Mouse (Mus musculus) limb, embryonic 15.5 days (tissue): ENCODE results near the gene Tecta. TPM values are rescaled to one million over a fixed set of nuclear protein-coding genes. Genes with fewer than 3 reads are reported as not detected.

ENCODE experiments used
- ATAC-seq: fragments of 200-750 bp; cut with Nextera tagmentation; 2 replicates; pipeline ENCODE4 v1.8.0; 2017; ENCODE audit warnings: low read depth, moderate TSS enrichment; ENCODE audit not compliant: insufficient number of reproducible peaks, low FRiP score, low TSS enrichment
- H3K27ac ChIP-seq: fragments of 300-500 bp; sonication (generic); 2 replicates; pipeline ENCODE4 v1.5.1; 2015; ENCODE audit warnings: moderate library complexity, mild to moderate bottlenecking, inconsistent platforms
- H3K27me3 ChIP-seq: fragments of 300-500 bp; sonication (generic); 2 replicates; pipeline ENCODE4 v1.6.1; 2015; ENCODE audit warnings: inconsistent platforms
- H3K36me3 ChIP-seq: fragments of 300-500 bp; sonication (generic); 2 replicates; pipeline ENCODE4 v1.6.1; 2015; ENCODE audit warnings: inconsistent platforms
- H3K4me1 ChIP-seq: fragments of 300-500 bp; sonication (generic); 2 replicates; pipeline ENCODE4 v1.6.1; 2015; ENCODE audit warnings: inconsistent platforms
- H3K4me2 ChIP-seq: fragments of 300-500 bp; sonication (generic); 2 replicates; pipeline ENCODE4 v1.6.1; 2015; ENCODE audit warnings: mild to moderate bottlenecking, inconsistent platforms
- H3K4me3 ChIP-seq: fragments of 300-500 bp; sonication (generic); 2 replicates; pipeline ENCODE4 v1.5.1; 2015; ENCODE audit warnings: mild to moderate bottlenecking, inconsistent platforms
- H3K9ac ChIP-seq: fragments of 300-500 bp; sonication (generic); 2 replicates; pipeline ENCODE4 v1.6.1; 2015; ENCODE audit warnings: inconsistent platforms
- H3K9me3 ChIP-seq: fragments of 300-500 bp; sonication (generic); 2 replicates; pipeline ENCODE4 v1.6.1; 2016; ENCODE audit warnings: inconsistent platforms
- WGBS: fragments of 180-500 bp; shearing (Covaris S2); methylation state at CpG from one replicate; pipeline ENCODE4 v1.1.7; 2015; 5-methylcytosine and 5-hydroxymethylcytosine counted together
- polyA plus RNA-seq: library from polyadenylated mRNA; unstranded; fragments of >200 nt; fragmentation: Nextera tagmentation; extraction: Ambion mirVana; gene quantifications from 2 replicates; pipeline ENCODE4 v1.2.1, GENCODE M21; 2015

Gene Tecta
- polyA plus RNA-seq, 1 experiment from 2014 or later, result 0.20 TPM

DNA sequence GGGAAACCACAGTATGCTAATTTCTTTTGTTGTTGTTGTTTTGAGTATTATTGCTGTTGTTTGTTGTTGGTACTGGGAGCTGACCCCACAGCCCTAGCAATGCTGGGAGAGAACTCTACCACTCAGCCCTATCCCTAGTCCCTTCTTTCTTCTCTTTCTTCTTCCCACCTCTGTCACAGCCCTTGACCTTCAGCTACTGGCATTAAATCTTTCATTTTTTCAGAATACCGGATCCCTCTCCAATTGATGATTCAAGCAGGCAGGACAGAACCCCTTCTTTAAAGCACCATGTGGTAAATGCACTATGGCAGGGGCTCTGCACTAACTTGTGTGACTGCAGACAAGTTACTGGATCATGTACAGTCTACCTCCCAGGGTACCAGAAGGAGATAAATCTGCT, 63.2 kb downstream of the Tecta start:
- H3K27me3 ChIP-seq, result no peaks in the 10 kb centered on the region
- H3K9me3 ChIP-seq, result no peaks in the 10 kb centered on the region
- no peaks in the 10 kb centered on the region for H3K36me3 ChIP-seq
- 83% methylated on average over 1 of the region's 1 CpGs for WGBS
- no peak overlapping the region for H3K9ac ChIP-seq
- H3K4me3 ChIP-seq, result no peak overlapping the region
- no peak overlapping the region for H3K27ac ChIP-seq
- no peak overlapping the region for H3K4me2 ChIP-seq
- H3K4me1 ChIP-seq, result no peaks in the 10 kb centered on the region
- no peak for ATAC-seq

DNA sequence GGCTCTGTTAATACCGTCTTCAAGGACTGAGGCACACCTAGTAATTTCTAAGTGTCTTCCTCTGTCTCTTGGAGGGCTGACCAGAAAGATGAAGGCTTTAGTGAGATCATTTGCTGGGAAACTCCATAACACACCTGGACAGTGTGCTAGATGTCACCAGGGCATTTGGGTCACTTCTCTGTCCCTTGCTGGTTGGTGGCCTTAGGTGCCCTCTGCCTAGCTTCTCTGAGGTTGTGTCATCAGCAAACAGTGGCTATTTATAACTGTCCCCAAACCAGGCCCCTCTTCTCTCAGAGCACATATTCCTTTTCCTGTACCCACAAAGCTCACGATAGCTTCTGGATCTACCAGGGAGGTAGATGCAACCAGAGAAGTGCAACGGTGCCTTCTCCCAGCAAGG, 64.8 kb downstream of the Tecta start:
- Histone ChIP-seq H3K27ac (no peak overlapping the region), H3K36me3 (no peaks in the 10 kb centered on the region), H3K4me3 (no peak overlapping the region), H3K9me3 (no peaks in the 10 kb centered on the region), H3K9ac (no peak overlapping the region), H3K4me2 (no peak overlapping the region), H3K4me1 (no peaks in the 10 kb centered on the region), H3K27me3 (no peaks in the 10 kb centered on the region)
- 83% methylated on average over 3 of the region's 3 CpGs for WGBS
- no peak for ATAC-seq

DNA sequence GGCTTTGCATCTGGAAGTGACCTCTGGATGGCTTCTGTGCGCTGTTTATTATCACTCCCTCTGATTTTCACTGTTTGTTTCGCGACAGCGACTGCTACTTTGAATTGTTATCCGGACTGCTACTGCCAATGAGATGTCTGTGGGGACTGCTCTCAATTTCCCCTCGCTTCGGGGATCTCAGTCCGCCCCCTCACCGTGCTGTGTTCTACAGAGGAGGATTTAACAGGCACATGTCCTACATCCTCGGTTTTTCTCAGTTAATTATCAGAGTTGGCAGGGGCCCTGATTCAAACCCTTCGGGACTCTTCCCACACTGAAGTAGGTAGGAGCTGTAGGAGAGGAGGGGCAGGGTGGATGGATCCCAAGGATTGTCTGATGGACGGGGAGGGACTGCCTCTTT, 67.0 kb downstream of the Tecta start:
- no peak for ATAC-seq
- WGBS, result 64% methylated on average over 12 of the region's 12 CpGs
- no peak overlapping the region for H3K9ac ChIP-seq
- no peaks in the 10 kb centered on the region for H3K36me3 ChIP-seq
- no peaks in the 10 kb centered on the region; the same call in 1 of the 2 replicates for H3K4me1 ChIP-seq
- no peaks in the 10 kb centered on the region for H3K9me3 ChIP-seq
- H3K27me3 ChIP-seq, result no peaks in the 10 kb centered on the region
- H3K4me3 ChIP-seq, result no peak overlapping the region
- no peak overlapping the region for H3K27ac ChIP-seq
- H3K4me2 ChIP-seq, result no peak overlapping the region

DNA sequence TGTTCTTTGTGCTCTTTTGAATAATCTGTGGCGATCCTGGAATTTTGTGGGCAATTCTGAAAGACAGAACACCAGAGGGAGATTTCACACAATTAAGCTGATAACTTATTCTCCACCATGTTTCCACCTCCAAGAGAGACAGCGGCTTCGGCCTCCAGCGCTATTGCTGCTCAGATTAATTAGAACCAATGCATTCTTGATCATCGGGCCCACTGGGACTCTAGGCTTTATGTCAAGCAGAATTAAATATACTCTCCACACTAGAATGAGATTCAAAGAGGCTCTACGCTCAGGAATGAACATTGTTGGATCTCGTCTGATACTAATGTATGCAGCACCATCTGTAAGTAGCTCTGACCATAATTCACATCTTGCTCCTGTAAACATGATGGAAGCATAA, 68.4 kb downstream of the Tecta start:
- no peaks in the 10 kb centered on the region for H3K36me3 ChIP-seq
- H3K27me3 ChIP-seq, result no peaks in the 10 kb centered on the region
- ATAC-seq, result no peak
- H3K27ac ChIP-seq, result no peak overlapping the region
- no peak overlapping the region for H3K9ac ChIP-seq
- 95% methylated on average over 7 of the region's 7 CpGs for WGBS
- H3K9me3 ChIP-seq, result no peaks in the 10 kb centered on the region
- H3K4me2 ChIP-seq, result no peak overlapping the region
- H3K4me3 ChIP-seq, result no peak overlapping the region
- no peaks in the 10 kb centered on the region; the same call in 1 of the 2 replicates for H3K4me1 ChIP-seq

DNA sequence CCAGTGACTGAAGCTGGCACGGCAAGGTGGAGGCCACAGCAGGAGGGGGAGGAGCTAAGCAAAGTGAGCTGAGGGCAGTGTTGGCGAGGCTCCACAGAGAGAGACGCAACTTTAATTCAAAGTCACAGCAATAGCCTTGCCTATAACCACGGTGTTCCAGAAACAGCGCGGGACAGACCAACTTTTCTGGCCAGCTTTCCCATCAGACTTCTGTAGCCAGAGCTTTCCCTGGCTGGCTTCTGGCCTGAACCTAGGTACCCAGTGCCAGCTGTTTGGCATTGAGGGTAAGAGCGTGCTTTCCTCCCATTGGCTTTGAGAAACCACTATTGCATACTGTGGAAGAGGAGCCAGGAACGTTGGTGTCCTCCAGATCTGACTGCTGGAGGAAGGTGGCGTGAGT, 70.0 kb downstream of the Tecta start:
- Histone ChIP-seq H3K4me3 (no peak overlapping the region), H3K36me3 (no peaks in the 10 kb centered on the region), H3K9me3 (no peaks in the 10 kb centered on the region), H3K9ac (no peak overlapping the region), H3K4me2 (no peak overlapping the region), H3K27me3 (peaks cover 5% of the 10 kb centered on the region; the same call in 1 of the 2 replicates), H3K4me1 (peaks cover 2% of the 10 kb centered on the region; the same call in 1 of the 2 replicates), H3K27ac (no peak overlapping the region)
- ATAC-seq, result no peak
- 67% methylated on average over 9 of the region's 9 CpGs for WGBS

DNA sequence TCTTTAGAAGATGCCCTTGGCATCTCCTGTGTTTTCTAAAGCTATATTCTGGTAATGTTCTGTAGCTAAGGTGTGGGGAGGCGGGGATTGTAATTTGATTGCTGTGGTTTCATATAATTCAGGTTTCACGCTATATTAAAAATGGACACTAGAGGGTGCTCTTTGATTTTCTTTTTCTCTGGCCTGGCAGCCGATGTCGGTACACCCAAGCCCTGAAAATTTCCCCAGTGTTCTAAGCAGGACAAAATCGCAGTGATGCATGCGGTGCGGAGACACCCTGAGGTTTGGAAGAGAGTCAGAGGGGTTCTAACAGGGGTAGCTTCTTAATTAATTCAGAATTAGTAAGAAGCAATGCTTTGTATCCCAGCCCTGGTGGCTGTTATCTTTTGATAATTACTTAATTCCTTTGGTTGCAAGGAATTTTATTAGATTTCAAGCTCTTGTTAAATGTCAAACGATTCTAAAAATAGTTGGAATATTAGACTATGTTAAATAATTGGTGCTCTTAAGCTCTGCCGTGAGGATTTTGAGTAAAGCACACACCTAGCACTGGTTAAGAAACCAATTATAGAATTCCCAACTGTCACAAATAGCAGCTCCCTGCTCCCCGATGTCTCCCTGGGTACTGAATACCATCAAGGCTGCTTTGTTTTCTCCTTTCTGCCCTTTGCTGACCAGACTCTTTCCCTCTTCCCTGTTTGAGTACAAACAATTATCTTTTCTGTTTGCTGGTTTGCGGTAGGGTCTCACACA, 72.9 kb downstream of the Tecta start:
- WGBS, result 24% methylated on average over 11 of the region's 11 CpGs

DNA sequence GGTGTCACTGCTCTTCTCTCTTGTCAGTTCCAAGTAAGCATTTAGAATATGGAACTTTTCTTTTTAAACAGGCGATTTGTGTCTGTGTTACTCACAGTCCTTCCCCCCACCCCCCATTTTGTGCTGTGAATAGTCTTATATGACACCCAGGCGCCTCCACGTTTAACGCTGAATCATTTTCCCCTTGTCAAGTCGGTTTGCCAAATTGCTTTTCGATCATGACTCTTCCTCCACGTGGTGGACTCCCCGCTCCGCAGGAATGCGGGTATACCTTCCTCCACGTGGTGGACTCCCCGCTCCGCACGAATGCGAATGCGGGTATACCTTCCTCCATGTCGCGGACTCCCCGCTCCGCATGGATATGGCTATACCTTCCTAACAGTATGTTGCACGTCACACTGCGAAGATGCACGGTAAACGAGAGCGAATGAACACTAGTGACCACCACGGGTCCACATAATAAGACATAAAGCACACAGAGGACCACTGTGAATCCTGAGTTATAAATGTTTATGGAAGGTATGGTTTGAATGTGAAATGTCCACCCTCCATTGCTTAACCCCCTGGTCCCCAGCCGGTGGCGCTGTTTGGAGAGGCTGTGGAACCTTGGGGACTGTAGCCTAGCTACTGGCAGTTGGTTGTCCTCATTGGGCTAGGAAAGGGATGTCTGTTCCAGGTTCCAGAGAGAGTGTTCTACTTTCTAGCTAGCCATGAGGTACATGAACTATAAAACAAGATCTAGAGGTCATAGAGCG, 74.9 kb downstream of the Tecta start:
- Histone ChIP-seq H3K9me3 (no peaks in the 10 kb centered on the region), H3K9ac (no peak overlapping the region), H3K4me2 (no peak overlapping the region), H3K4me3 (no peak overlapping the region), H3K4me1 (peaks cover 3% of the 10 kb centered on the region; the same call in 1 of the 2 replicates), H3K36me3 (no peaks in the 10 kb centered on the region), H3K27me3 (peaks cover 6% of the 10 kb centered on the region; the same call in 1 of the 2 replicates), H3K27ac (no peak overlapping the region)
- no peak for ATAC-seq
- WGBS, result 54% methylated on average over 29 of the region's 29 CpGs

More for the DNA sequence above, 72.9 kb downstream of the Tecta start:
- Histone ChIP-seq H3K9ac (no peak overlapping the region), H3K27ac (no peak overlapping the region), H3K4me1 (peaks cover 3% of the 10 kb centered on the region; the same call in 1 of the 2 replicates), H3K36me3 (no peaks in the 10 kb centered on the region), H3K9me3 (no peaks in the 10 kb centered on the region), H3K4me3 (no peak overlapping the region), H3K4me2 (no peak overlapping the region), H3K27me3 (peaks cover 6% of the 10 kb centered on the region; the same call in 1 of the 2 replicates)
- no peak for ATAC-seq

DNA sequence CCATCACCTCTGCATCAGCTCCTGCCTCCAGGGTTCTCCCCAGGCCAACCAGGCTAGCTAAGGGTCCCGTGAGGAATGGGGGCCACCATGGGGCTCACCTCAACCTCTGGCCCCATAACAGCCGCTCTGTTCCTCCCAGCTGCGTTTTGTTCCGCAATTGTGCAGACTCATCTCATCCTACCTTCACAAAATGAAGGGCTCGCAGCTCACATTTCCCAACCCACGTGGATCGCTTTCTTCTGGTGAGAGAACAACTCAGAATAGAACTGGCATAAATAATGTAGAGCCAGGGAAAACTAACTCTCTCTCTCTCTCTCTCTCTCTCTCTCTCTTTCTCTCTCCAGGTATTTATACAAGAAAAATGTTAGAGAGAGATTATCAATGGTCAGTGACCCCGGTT, 76.5 kb downstream of the Tecta start:
- no peak overlapping the region for H3K27ac ChIP-seq
- no peak overlapping the region for H3K4me3 ChIP-seq
- no peaks in the 10 kb centered on the region for H3K9me3 ChIP-seq
- H3K9ac ChIP-seq, result no peak overlapping the region
- H3K4me2 ChIP-seq, result no peak overlapping the region
- 84% methylated on average over 8 of the region's 8 CpGs for WGBS
- H3K36me3 ChIP-seq, result no peaks in the 10 kb centered on the region
- H3K4me1 ChIP-seq, result 0 out of 2 replicates have a peak, but pooled peaks cover 3% of the 10 kb centered on the region
- peaks cover 6% of the 10 kb centered on the region; the same call in 1 of the 2 replicates for H3K27me3 ChIP-seq
- no peak for ATAC-seq

DNA sequence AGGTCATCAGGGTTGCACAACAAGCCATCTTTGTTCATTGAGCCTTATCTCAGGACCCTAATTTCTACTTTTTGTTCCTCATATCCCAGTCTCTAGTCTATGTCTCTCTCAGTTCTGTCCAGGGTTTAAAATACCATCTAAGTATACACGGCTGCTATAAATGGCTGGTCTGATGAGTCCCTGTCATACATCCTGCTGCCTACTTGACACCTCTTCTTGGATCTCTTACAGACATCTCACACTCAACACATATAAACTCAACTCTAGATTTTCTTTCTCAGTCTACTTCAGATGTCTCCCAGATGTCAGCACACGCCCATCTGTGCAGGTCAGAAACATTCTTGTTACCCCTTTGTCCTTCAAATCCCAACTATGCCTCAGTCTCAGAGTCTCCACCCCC, 78.3 kb downstream of the Tecta start:
- no peak overlapping the region for H3K4me3 ChIP-seq
- no peak for ATAC-seq

DNA sequence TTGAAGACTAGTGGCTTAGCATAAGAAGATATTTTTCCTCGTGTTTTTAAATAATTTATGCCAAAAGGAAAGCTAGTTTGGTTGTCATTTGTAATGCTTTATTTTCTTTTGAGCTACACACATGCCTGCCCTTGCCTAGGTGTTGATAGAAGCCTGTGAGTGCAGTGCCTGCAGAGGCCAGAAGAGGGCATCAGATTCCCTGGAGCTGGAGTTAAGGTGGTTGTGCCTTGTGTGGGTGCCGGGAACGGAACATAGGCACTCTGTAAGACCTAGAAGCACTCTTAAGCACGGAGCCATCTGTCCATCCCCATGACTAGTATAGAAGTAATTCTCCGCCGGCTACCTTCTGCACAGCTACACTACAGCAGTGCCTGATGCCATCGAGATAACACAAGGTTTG, 79.1 kb downstream of the Tecta start:
- H3K36me3 ChIP-seq, result no peaks in the 10 kb centered on the region
- H3K27ac ChIP-seq, result no peak overlapping the region
- peaks cover 6% of the 10 kb centered on the region; the same call in 1 of the 2 replicates for H3K27me3 ChIP-seq
- WGBS, result 92% methylated on average over 7 of the region's 7 CpGs
- no peak for ATAC-seq
- peaks cover 3% of the 10 kb centered on the region; the same call in 1 of the 2 replicates for H3K4me1 ChIP-seq
- H3K4me3 ChIP-seq, result no peak overlapping the region
- H3K4me2 ChIP-seq, result no peak overlapping the region
- no peak overlapping the region for H3K9ac ChIP-seq
- H3K9me3 ChIP-seq, result no peaks in the 10 kb centered on the region

More for the DNA sequence above, 78.3 kb downstream of the Tecta start:
- H3K36me3 ChIP-seq, result no peaks in the 10 kb centered on the region
- no peak overlapping the region for H3K4me2 ChIP-seq
- H3K9me3 ChIP-seq, result no peaks in the 10 kb centered on the region
- peaks cover 6% of the 10 kb centered on the region; the same call in 1 of the 2 replicates for H3K27me3 ChIP-seq
- 0 out of 2 replicates have a peak, but pooled peaks cover 3% of the 10 kb centered on the region for H3K4me1 ChIP-seq
- WGBS, result 81% methylated on average over 2 of the region's 2 CpGs
- H3K27ac ChIP-seq, result no peak overlapping the region
- no peak overlapping the region for H3K9ac ChIP-seq

DNA sequence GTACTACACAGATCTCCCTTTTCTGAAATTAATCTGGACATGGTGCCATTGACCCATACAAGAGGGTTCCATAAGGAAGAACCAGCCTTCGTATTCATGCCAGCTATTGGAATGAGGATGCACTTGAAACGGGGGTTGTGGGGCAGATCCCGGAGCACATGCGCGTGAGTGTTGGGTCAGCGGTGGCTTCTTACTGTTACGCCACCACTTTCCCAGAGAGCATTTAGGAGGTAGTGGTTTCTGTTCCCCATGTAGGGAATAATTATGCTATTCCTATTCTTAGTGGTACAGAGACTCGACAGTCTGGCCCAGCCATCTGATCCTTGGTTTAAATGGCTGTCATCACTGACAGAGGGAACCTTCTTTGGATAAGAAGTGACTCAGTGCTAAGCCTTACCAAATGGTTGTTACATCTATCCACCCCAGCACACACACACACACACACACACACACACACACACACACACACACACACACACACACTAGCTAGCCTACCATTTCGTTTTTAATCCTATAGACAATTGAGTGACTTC, 81.2 kb downstream of the Tecta start:
- no peak overlapping the region for H3K9ac ChIP-seq
- H3K4me3 ChIP-seq, result no peak overlapping the region
- no peaks in the 10 kb centered on the region for H3K36me3 ChIP-seq
- 84% methylated on average over 9 of the region's 9 CpGs for WGBS
- no peak for ATAC-seq
- H3K4me1 ChIP-seq, result no peaks in the 10 kb centered on the region; the same call in 1 of the 2 replicates
- no peaks in the 10 kb centered on the region for H3K9me3 ChIP-seq
- H3K4me2 ChIP-seq, result no peak overlapping the region
- no peak overlapping the region for H3K27ac ChIP-seq
- no peaks in the 10 kb centered on the region for H3K27me3 ChIP-seq

DNA sequence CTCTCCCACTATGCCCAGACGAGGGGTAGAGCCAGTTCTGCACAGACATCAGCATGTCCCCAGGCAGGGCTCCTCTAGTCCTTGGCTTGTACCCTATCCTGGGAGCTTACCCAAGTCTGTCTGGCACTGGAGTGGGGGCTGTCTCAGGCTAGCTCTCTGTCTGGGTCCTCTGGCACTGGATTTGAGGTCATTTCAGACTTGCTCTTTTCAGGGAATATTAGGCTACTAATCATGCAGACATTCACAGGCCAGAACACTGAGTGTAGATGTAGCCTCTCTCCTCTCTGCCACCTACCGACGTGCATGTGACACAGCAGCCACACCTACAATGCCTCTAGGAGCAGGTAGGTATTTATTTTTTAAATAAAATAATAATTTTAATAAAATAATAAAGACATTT, 82.4 kb downstream of the Tecta start:
- 63% methylated on average over 3 of the region's 3 CpGs for WGBS
- ATAC-seq, result no peak
- H3K36me3 ChIP-seq, result no peaks in the 10 kb centered on the region

More for the DNA sequence above, 82.4 kb downstream of the Tecta start:
- Histone ChIP-seq H3K27me3 (no peaks in the 10 kb centered on the region), H3K27ac (no peak overlapping the region), H3K4me2 (no peak overlapping the region), H3K4me3 (no peak overlapping the region), H3K9ac (no peak overlapping the region), H3K9me3 (no peaks in the 10 kb centered on the region), H3K4me1 (no peaks in the 10 kb centered on the region; the same call in 1 of the 2 replicates)
